Mouse (Mus musculus): ENCODE measurements around the gene Olfr1240. TPM values are rescaled to one million over a fixed set of nuclear protein-coding genes. Genes with fewer than 3 reads are reported as not detected.

Gene Olfr1240
- not detected in 2 replicates for polyA plus RNA-seq (2015; fragmentation: Nextera tagmentation; extraction: Ambion mirVana)

DNA sequence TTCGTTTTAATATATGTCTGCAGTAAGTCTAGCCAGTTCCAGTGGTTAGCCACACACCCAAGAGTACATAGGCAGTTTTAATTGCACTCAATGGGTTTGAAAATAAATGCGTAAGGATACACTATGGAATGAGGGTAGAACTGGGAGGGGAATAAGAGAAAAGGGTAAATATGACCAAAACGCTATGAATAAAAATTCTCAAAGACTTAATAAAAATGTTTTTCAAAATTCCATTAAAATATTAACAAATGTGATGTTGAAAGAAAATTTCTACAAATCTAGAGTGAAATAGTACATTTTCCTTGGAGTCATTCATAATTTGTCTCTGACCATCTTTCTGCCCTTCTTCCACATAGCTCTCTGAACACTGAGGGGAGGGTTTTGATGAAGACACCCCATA is at the start of gene Olfr1240:
TSS of gene Olfr1240 (minus strand) at position 101 of the 400 bp plus-strand sequence.
- no peak for ATAC-seq
- no peaks in the 10 kb centered on the region for H3K9me3 ChIP-seq (ENCODE audit: control insufficient read depth, low read length)
- H3K4me2 ChIP-seq (ENCODE audit: low read length) = no peak within 1 kb of the TSS
- H3K36me3 ChIP-seq (ENCODE audit: control insufficient read depth, insufficient read depth, low read length) = no peaks in the 10 kb centered on the region
- H3K4me3 ChIP-seq (ENCODE audit: low read length) = no peak within 1 kb of the TSS
- H3K27me3 ChIP-seq (replicated peaks; ENCODE audit: control insufficient read depth, insufficient read depth, low read length) = no peaks in the 10 kb centered on the region
- WGBS = 86% methylated on average over 3 of the region's 3 CpGs
- no peak within 1 kb of the TSS for H3K27ac ChIP-seq (ENCODE audit: low read depth, low read length)
- no peak within 1 kb of the TSS for H3K9ac ChIP-seq (ENCODE audit: low read depth, low read length)
- no peaks in the 10 kb centered on the region for H3K4me1 ChIP-seq (ENCODE audit: control insufficient read depth, insufficient read depth, low read depth, low read length)

DNA sequence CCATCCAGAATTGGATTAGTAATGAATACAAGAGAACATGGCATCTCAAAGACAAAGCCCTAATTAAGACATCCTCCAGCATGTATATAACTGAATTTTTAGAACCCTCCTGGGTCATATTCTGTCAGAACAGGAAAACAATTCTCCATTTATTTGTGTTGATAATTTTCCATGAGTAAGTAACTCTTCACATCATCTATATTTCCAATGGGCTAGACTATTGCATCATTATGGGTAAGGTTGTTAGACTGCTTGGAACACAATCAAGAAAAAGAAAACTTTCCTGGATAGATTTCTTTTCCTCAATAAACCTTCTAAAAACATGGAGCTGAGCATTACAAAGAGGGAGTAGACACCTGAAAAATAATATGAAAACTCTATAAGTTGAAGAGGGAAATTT is 44.2 kb upstream of the Olfr1240 start, which contains the start of gene Olfr1241:
TSS of gene Olfr1241 (minus strand) at position 101 of the 400 bp plus-strand sequence.
- Histone ChIP-seq H3K4me3 (ENCODE audit: low read length) (no peak within 1 kb of the TSS), H3K9ac (ENCODE audit: low read depth, low read length) (no peak within 1 kb of the TSS), H3K36me3 (ENCODE audit: control insufficient read depth, insufficient read depth, low read length) (no peaks in the 10 kb centered on the region), H3K4me1 (ENCODE audit: control insufficient read depth, insufficient read depth, low read depth, low read length) (no peaks in the 10 kb centered on the region), H3K27me3 (replicated peaks; ENCODE audit: control insufficient read depth, insufficient read depth, low read length) (no peaks in the 10 kb centered on the region), H3K4me2 (ENCODE audit: low read length) (no peak within 1 kb of the TSS), H3K9me3 (ENCODE audit: control insufficient read depth, low read length) (no peaks in the 10 kb centered on the region), H3K27ac (ENCODE audit: low read depth, low read length) (no peak within 1 kb of the TSS)
- ATAC-seq = no peak

DNA sequence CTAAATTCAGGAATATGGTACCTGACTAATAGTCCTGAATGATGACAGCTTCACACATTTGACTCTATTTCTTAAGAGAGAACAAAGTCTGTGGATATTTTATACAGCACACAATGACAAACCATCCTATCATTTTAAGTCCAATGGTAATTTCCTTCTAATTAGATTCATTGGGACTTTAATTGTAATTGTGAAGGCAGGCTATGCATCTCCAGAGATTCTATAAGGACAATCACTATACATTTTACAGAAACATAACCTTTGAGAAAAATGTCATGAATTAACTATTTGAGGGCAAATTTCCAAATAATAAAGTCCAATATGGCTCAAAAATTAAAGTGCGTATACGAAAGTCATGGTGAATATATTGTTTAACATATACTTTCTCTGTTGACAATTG is 22.5 kb downstream of the Olfr1240 start, which contains the start of gene Olfr1239:
TSS of gene Olfr1239 (minus strand) at position 101 of the 400 bp plus-strand sequence.
- 93% methylated on average over 2 of the region's 2 CpGs for WGBS
- no peak within 1 kb of the TSS for H3K4me3 ChIP-seq (ENCODE audit: low read length)
- H3K9me3 ChIP-seq (ENCODE audit: control insufficient read depth, low read length) = no peaks in the 10 kb centered on the region
- H3K4me1 ChIP-seq (ENCODE audit: control insufficient read depth, insufficient read depth, low read depth, low read length) = no peaks in the 10 kb centered on the region
- H3K27me3 ChIP-seq (replicated peaks; ENCODE audit: control insufficient read depth, insufficient read depth, low read length) = no peaks in the 10 kb centered on the region
- H3K9ac ChIP-seq (ENCODE audit: low read depth, low read length) = no peak within 1 kb of the TSS
- H3K36me3 ChIP-seq (ENCODE audit: control insufficient read depth, insufficient read depth, low read length) = no peaks in the 10 kb centered on the region
- no peak within 1 kb of the TSS for H3K4me2 ChIP-seq (ENCODE audit: low read length)
- no peak within 1 kb of the TSS for H3K27ac ChIP-seq (ENCODE audit: low read depth, low read length)
- no peak for ATAC-seq

DNA sequence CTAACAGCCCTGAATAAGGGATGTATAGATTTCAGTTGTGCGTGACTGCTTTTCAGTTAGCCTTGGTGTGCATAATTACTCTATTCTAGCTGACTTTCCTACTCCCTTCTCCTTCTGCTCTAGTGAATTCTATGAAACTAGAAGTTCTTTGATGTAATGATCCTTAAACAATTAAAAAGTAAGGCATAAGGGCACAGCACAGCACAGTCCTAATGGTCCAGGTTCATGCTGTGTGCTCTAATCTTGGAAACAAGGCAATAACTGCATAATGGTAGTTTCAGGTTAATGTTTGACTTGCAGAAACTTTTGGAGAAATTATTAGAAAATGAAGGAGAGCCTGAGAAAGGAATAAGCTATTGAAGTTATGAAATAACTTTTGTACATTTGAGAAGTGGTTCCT is 28.2 kb downstream of the Olfr1240 start:
- H3K4me1 ChIP-seq (ENCODE audit: control insufficient read depth, insufficient read depth, low read depth, low read length) = no peaks in the 10 kb centered on the region
- no peaks in the 10 kb centered on the region for H3K36me3 ChIP-seq (ENCODE audit: control insufficient read depth, insufficient read depth, low read length)
- no peak overlapping the region for H3K27ac ChIP-seq (ENCODE audit: low read depth, low read length)
- no peak for ATAC-seq
- no peak overlapping the region for H3K4me2 ChIP-seq (ENCODE audit: low read length)
- H3K9ac ChIP-seq (ENCODE audit: low read depth, low read length) = no peak overlapping the region
- no peaks in the 10 kb centered on the region for H3K27me3 ChIP-seq (replicated peaks; ENCODE audit: control insufficient read depth, insufficient read depth, low read length)
- no peak overlapping the region for H3K4me3 ChIP-seq (ENCODE audit: low read length)
- 94% methylated on average over 1 of the region's 1 CpGs for WGBS
- H3K9me3 ChIP-seq (ENCODE audit: control insufficient read depth, low read length) = no peaks in the 10 kb centered on the region

DNA sequence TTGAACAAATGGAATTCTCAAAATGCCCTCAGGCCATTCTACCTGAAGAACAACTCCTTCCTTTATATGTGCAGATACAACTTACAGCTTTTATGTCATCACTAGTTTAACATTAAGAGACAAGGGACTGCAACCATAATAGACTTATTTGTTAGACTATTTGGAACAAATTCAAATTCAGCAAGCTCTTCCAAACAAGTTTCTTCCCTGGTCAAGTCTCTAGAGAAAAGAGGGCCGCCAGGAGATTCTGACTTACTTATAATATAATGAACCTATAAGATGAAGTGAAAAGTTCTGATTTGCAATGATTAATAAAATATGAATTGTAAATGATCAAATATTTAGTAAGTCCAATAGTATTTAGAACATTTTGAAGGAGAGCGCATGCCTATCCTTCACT is 33.2 kb downstream of the Olfr1240 start, which contains the start of gene Olfr1238:
TSS of gene Olfr1238 (minus strand) at position 101 of the 400 bp plus-strand sequence.
- Histone ChIP-seq H3K4me1 (ENCODE audit: control insufficient read depth, insufficient read depth, low read depth, low read length) (no peaks in the 10 kb centered on the region), H3K4me2 (ENCODE audit: low read length) (no peak within 1 kb of the TSS), H3K36me3 (ENCODE audit: control insufficient read depth, insufficient read depth, low read length) (no peaks in the 10 kb centered on the region), H3K9ac (ENCODE audit: low read depth, low read length) (no peak within 1 kb of the TSS), H3K9me3 (ENCODE audit: control insufficient read depth, low read length) (no peaks in the 10 kb centered on the region), H3K27me3 (replicated peaks; ENCODE audit: control insufficient read depth, insufficient read depth, low read length) (no peaks in the 10 kb centered on the region), H3K27ac (ENCODE audit: low read depth, low read length) (no peak within 1 kb of the TSS), H3K4me3 (ENCODE audit: low read length) (no peak within 1 kb of the TSS)
- 91% methylated on average over 2 of the region's 2 CpGs for WGBS
- ATAC-seq = no peak

DNA sequence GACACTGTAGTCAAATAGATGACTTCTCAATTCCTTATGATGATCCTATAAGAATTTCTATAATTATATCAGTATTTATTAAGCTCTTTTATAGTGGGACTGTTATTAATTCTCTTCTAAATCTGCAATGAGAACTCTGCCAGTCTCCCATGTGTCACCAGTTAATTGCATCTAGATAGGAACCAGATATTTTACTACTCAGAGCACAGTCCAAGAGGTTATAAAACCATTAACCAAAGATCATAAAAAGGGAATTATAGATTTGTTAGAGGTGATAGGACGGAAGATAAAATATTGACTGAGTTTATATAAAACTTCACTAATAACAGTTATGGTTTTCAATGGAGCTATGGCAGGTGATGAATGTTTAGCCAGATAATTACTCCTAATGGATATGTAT is 41.9 kb downstream of the Olfr1240 start:
- Histone ChIP-seq H3K27me3 (replicated peaks; ENCODE audit: control insufficient read depth, insufficient read depth, low read length) (no peaks in the 10 kb centered on the region), H3K4me3 (ENCODE audit: low read length) (no peak overlapping the region), H3K36me3 (ENCODE audit: control insufficient read depth, insufficient read depth, low read length) (no peaks in the 10 kb centered on the region), H3K9ac (ENCODE audit: low read depth, low read length) (no peak overlapping the region), H3K27ac (ENCODE audit: low read depth, low read length) (no peak overlapping the region), H3K9me3 (ENCODE audit: control insufficient read depth, low read length) (no peaks in the 10 kb centered on the region), H3K4me1 (ENCODE audit: control insufficient read depth, insufficient read depth, low read depth, low read length) (no peaks in the 10 kb centered on the region), H3K4me2 (ENCODE audit: low read length) (no peak overlapping the region)
- ATAC-seq = no peak
- 96% methylated on average over 1 of the region's 1 CpGs for WGBS

Other genes starting within 250 kb of the Olfr1240 start
- not detected in 2 replicates for gene Olfr1226, start 243.0 kb downstream of the Olfr1240 start, polyA plus RNA-seq (2015; fragmentation: Nextera tagmentation; extraction: Ambion mirVana)
- gene Olfr1228, start 188.9 kb downstream of the Olfr1240 start, polyA plus RNA-seq (2015; fragmentation: Nextera tagmentation; extraction: Ambion mirVana) = not detected in 2 replicates
- not detected in 2 replicates for gene Olfr1229, start 155.0 kb downstream of the Olfr1240 start, polyA plus RNA-seq (2015; fragmentation: Nextera tagmentation; extraction: Ambion mirVana)
- gene Olfr1230, start 145.7 kb downstream of the Olfr1240 start, polyA plus RNA-seq (2015; fragmentation: Nextera tagmentation; extraction: Ambion mirVana) = not detected in 2 replicates
- gene Olfr1231, start 135.9 kb downstream of the Olfr1240 start, polyA plus RNA-seq (2015; fragmentation: Nextera tagmentation; extraction: Ambion mirVana) = not detected in 2 replicates
- gene Olfr1232, start 113.3 kb downstream of the Olfr1240 start, polyA plus RNA-seq (2015; fragmentation: Nextera tagmentation; extraction: Ambion mirVana) = not detected in 2 replicates
- gene Olfr1233, start 100.6 kb downstream of the Olfr1240 start, polyA plus RNA-seq (2015; fragmentation: Nextera tagmentation; extraction: Ambion mirVana) = not detected in 2 replicates
- gene Olfr1234, start 78.1 kb downstream of the Olfr1240 start, polyA plus RNA-seq (2015; fragmentation: Nextera tagmentation; extraction: Ambion mirVana) = not detected in 2 replicates
- not detected in 2 replicates for gene Olfr1238, start 33.3 kb downstream of the Olfr1240 start, polyA plus RNA-seq (2015; fragmentation: Nextera tagmentation; extraction: Ambion mirVana)
- gene Olfr1239, start 22.6 kb downstream of the Olfr1240 start, polyA plus RNA-seq (2015; fragmentation: Nextera tagmentation; extraction: Ambion mirVana) = not detected in 2 replicates
- not detected in 2 replicates for gene Olfr1241, start 44.1 kb upstream of the Olfr1240 start, polyA plus RNA-seq (2015; fragmentation: Nextera tagmentation; extraction: Ambion mirVana)
- not detected in 2 replicates for gene Olfr1242, start 55.3 kb upstream of the Olfr1240 start, polyA plus RNA-seq (2015; fragmentation: Nextera tagmentation; extraction: Ambion mirVana)
- not detected in 2 replicates for gene Olfr1243, start 88.5 kb upstream of the Olfr1240 start, polyA plus RNA-seq (2015; fragmentation: Nextera tagmentation; extraction: Ambion mirVana)
- not detected in 2 replicates for gene Olfr1245, start 135.4 kb upstream of the Olfr1240 start, polyA plus RNA-seq (2015; fragmentation: Nextera tagmentation; extraction: Ambion mirVana)
- not detected in 2 replicates for gene Olfr1246, start 150.2 kb upstream of the Olfr1240 start, polyA plus RNA-seq (2015; fragmentation: Nextera tagmentation; extraction: Ambion mirVana)
- not detected in 2 replicates for gene Olfr1247, start 171.1 kb upstream of the Olfr1240 start, polyA plus RNA-seq (2015; fragmentation: Nextera tagmentation; extraction: Ambion mirVana)
- gene Olfr1248, start 175.2 kb upstream of the Olfr1240 start, polyA plus RNA-seq (2015; fragmentation: Nextera tagmentation; extraction: Ambion mirVana) = not detected in 2 replicates
- gene Olfr1249, start 192.0 kb upstream of the Olfr1240 start, polyA plus RNA-seq (2015; fragmentation: Nextera tagmentation; extraction: Ambion mirVana) = not detected in 2 replicates
- gene Olfr1250, start 218.5 kb upstream of the Olfr1240 start, polyA plus RNA-seq (2015; fragmentation: Nextera tagmentation; extraction: Ambion mirVana) = not detected in 2 replicates
- gene Olfr1251, start 228.9 kb upstream of the Olfr1240 start, polyA plus RNA-seq (2015; fragmentation: Nextera tagmentation; extraction: Ambion mirVana) = not detected in 2 replicates